Mouse (Mus musculus) erythroblast, embryonic 14.5 days (primary cell): ENCODE results near the gene Inf2. TPM values are rescaled to one million over a fixed set of nuclear protein-coding genes. Genes with fewer than 3 reads are reported as not detected.

Source experiments
- H3K27me3 ChIP-seq: 2 replicates; pipeline ENCODE4 v1.6.1; 2012; ENCODE audit warnings: inconsistent platforms; ENCODE audit not compliant: control insufficient read depth
- H3K36me3 ChIP-seq: 2 replicates; pipeline ENCODE4 v1.6.1; 2012; ENCODE audit warnings: mild to moderate bottlenecking, inconsistent platforms; ENCODE audit not compliant: control insufficient read depth
- H3K4me1 ChIP-seq: 2 replicates; pipeline ENCODE4 v1.6.1; 2012; ENCODE audit warnings: inconsistent platforms; ENCODE audit not compliant: control insufficient read depth
- H3K4me3 ChIP-seq: replicated peaks from 2 replicates; pipeline ENCODE3; 2012; ENCODE audit warnings: moderate library complexity, mild to moderate bottlenecking, inconsistent platforms
- H3K9me3 ChIP-seq: 2 replicates; pipeline ENCODE4 v1.6.1; 2012; ENCODE audit warnings: low read length, inconsistent platforms, mixed read lengths; ENCODE audit not compliant: control insufficient read depth
- GATA1 ChIP-seq: IDR thresholded peaks from 2 replicates; pipeline ENCODE4 v1.6.1; 2012; ENCODE audit warnings: low read length, inconsistent platforms, mixed read lengths
- TAL1 ChIP-seq: IDR thresholded peaks from 3 replicates; pipeline ENCODE4 v1.6.1; 2012; ENCODE audit warnings: low read length, inconsistent platforms, mixed read lengths
- polyA plus RNA-seq: library from polyadenylated mRNA; stranded (reverse); fragments of >175 nt; gene quantifications from 2 replicates; pipeline ENCODE4 v1.2.3, GENCODE M21; 2012

Inf2 gene
- polyA plus RNA-seq, 1 experiment = 0.43 TPM

DNA sequence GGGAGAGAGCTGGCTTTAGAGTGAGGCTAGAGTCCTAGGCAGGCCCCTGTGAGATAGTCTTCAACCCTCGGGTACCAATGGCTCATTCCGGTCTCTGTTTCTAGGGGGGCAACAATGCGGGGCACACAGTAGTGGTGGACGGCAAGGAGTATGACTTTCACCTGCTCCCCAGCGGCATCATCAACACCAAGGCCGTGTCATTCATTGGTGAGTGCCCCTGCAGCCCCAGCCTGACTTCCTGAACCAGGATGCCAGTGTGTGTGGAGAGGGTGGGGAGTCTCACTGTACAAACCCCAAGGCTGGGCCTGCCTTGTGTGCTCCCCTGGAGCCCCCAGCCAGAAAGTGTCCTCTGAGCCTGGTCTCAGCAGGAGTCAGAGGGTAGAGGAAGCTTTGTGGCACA, 39.6 kb downstream of the Inf2 start:
- Histone ChIP-seq H3K9me3 (no peaks in the 10 kb centered on the region), H3K4me3 (no peak overlapping the region), H3K4me1 (peaks cover 18% of the 10 kb centered on the region), H3K36me3 (no peaks in the 10 kb centered on the region), H3K27me3 (no peaks in the 10 kb centered on the region)
- TF ChIP-seq TAL1 = no peak
- TF ChIP-seq GATA1 = no peak

DNA sequence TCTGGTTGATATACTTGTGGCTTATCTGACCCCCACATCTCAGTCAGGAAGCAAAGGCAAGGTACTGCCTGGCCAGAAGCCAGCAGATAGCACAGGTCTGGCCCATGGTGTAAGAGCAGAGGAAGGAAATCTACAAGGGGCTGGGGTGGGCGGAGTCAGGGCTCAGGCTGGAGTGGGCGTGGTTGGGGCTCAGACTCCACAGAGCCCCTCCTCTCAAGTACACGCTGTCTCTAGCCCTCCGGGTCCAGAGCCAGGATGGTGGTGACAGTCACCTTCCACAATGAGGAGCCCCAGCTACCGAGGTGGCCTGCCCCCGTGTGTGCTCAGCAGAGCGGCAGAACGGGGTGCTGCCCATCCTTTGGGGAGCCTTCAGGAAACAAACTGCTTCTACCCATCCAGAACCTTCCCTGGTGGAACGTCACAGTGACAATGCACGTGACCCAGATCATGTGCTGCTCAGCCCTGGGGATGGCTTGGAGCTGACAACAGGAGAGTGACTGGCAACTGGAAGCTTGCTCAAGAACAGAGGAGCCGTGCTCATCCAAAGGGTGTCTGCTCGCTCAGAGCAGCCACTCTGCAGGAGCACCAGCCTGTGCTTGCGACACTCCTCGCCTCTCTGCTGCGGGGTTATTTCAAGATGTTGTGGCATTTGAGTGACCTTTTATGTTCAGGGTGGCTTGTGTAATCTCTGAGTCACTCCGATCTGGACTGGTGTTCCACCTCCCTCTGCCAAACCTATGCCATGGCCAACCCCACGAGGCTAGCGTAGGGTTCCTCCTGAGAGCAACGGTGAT, 40.5 kb downstream of the Inf2 start:
- TF ChIP-seq TAL1 (no peak), GATA1 (peak; percentile 25; the same call in 1 of the 2 replicates)
- Histone ChIP-seq H3K27me3 (no peaks in the 10 kb centered on the region), H3K9me3 (no peaks in the 10 kb centered on the region), H3K4me1 (peaks cover 11% of the 10 kb centered on the region), H3K4me3 (no peak overlapping the region), H3K36me3 (no peaks in the 10 kb centered on the region)

DNA sequence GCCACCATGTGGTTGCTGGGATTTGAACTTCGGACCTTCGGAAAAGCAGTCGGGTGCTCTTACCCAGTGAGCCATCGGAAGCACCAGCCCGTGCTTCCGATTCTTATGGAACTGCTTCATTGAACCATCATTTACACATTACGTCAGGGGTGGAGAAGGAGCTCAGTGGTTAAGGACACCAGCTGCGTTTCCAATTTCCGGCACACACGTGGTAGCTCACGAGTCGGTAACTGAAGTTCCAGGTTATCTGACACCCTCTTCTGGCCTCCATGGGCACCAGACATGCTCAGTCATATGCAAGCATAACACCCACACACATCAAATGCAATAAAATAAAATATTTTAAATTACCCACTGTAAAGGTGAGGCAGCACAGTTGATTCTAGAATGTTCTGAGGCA, 41.4 kb downstream of the Inf2 start:
- H3K4me3 ChIP-seq = no peak overlapping the region
- peaks cover 11% of the 10 kb centered on the region for H3K4me1 ChIP-seq
- H3K27me3 ChIP-seq = no peaks in the 10 kb centered on the region

GRCm38 (mm10) chr12:112630796-112631195, 42.2 kb downstream of the Inf2 start:
- Histone ChIP-seq H3K4me3 (no peak overlapping the region), H3K36me3 (no peaks in the 10 kb centered on the region), H3K9me3 (no peaks in the 10 kb centered on the region), H3K4me1 (peaks cover 11% of the 10 kb centered on the region), H3K27me3 (no peaks in the 10 kb centered on the region)
- TF ChIP-seq TAL1 (no peak), GATA1 (no peak)

More for the DNA sequence above, 41.4 kb downstream of the Inf2 start:
- TF ChIP-seq GATA1 = no peak
- TF ChIP-seq TAL1 = no peak
- Histone ChIP-seq H3K9me3 (no peaks in the 10 kb centered on the region), H3K36me3 (no peaks in the 10 kb centered on the region)

- no peaks in the 10 kb centered on the region for H3K27me3 ChIP-seq
- no peaks in the 10 kb centered on the region for H3K9me3 ChIP-seq
- H3K36me3 ChIP-seq = no peaks in the 10 kb centered on the region
- TF ChIP-seq TAL1 (no peak), GATA1 (no peak)
- H3K4me3 ChIP-seq = no peak overlapping the region
- H3K4me1 ChIP-seq = peaks cover 11% of the 10 kb centered on the region
Measured at GRCm38 (mm10) chr12:112631472-112631871, 42.9 kb downstream of the Inf2 start.

- Histone ChIP-seq H3K36me3 (no peaks in the 10 kb centered on the region), H3K4me1 (peaks cover 9% of the 10 kb centered on the region), H3K27me3 (no peaks in the 10 kb centered on the region), H3K4me3 (no peak overlapping the region), H3K9me3 (no peaks in the 10 kb centered on the region)
- TF ChIP-seq TAL1 = no peak
- no peak for TF ChIP-seq GATA1
Measured at GRCm38 (mm10) chr12:112632084-112632777, 43.6 kb downstream of the Inf2 start.

DNA sequence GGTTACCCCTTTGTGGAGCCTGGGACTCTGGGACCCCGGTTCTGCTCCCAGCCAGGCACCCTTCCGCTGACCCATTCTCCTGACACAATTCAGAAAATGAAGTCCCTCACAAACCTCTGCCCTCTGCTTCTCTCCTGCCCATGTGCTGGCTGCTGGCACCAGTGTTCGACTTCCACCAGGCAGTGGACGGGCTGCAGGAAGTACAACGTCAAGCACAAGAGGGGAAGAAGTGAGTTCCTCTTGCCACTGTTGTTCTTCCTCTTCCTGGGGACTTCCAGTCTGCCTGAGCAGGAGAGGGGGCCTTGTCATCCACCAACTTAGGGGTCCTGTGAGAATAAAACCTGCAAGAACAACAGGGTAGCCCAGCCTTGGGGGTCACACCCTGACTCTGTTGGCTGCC, 44.3 kb downstream of the Inf2 start:
- Histone ChIP-seq H3K4me3 (no peak overlapping the region), H3K4me1 (peaks cover 9% of the 10 kb centered on the region), H3K27me3 (no peaks in the 10 kb centered on the region), H3K9me3 (no peaks in the 10 kb centered on the region), H3K36me3 (no peaks in the 10 kb centered on the region)
- TF ChIP-seq TAL1 (no peak), GATA1 (no peak)

DNA sequence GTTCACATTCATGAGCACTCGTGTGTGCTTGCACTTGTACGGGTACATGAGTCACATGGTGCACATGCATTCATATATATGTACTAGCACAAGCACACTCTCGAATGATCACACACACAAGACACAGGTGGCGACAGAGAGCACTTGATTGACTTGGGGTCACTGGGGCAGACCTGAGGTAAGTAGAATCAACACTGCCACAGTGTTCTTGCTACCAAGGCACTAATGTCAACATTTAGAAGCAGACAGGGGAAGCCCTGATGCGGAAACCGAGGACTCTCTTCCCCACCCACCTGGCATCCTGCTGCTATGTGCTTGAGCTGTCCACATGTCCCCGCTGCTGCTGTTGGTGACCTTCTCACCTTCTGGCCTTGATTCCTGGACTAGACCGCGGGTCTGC, 45.1 kb downstream of the Inf2 start:
- TF ChIP-seq TAL1 (no peak), GATA1 (no peak)
- Histone ChIP-seq H3K9me3 (no peaks in the 10 kb centered on the region), H3K4me1 (peaks cover 9% of the 10 kb centered on the region), H3K4me3 (no peak overlapping the region), H3K27me3 (no peaks in the 10 kb centered on the region), H3K36me3 (no peaks in the 10 kb centered on the region)

- no peaks in the 10 kb centered on the region for H3K27me3 ChIP-seq
- H3K36me3 ChIP-seq = no peaks in the 10 kb centered on the region; the same call in 1 of the 2 replicates
- no peaks in the 10 kb centered on the region for H3K9me3 ChIP-seq
- TF ChIP-seq GATA1 (no peak), TAL1 (no peak)
- H3K4me3 ChIP-seq = no peak overlapping the region
- peaks cover 15% of the 10 kb centered on the region for H3K4me1 ChIP-seq
Measured at GRCm38 (mm10) chr12:112639526-112639925, 50.9 kb downstream of the Inf2 start.
